Mouse (Mus musculus) embryonic facial prominence, embryonic 13.5 days (tissue): ENCODE measurements around the gene Pex19. TPM values are rescaled to one million over a fixed set of nuclear protein-coding genes. Genes with fewer than 3 reads are reported as not detected.

Experiments used
- ATAC-seq: fragments of 200-750 bp; cut with Nextera tagmentation; 2 replicates; pipeline ENCODE4 v1.8.0; 2017; ENCODE audit warnings: low read depth; ENCODE audit not compliant: insufficient number of reproducible peaks, insufficient read depth, low FRiP score, low TSS enrichment
- H3K27ac ChIP-seq: fragments of 300-500 bp; sonication (generic); 2 replicates; pipeline ENCODE4 v1.5.1; 2015; ENCODE audit warnings: moderate library complexity, mild to moderate bottlenecking, inconsistent platforms
- H3K27me3 ChIP-seq: fragments of 300-500 bp; sonication (generic); 2 replicates; pipeline ENCODE4 v1.6.1; 2015; ENCODE audit warnings: mild to moderate bottlenecking, inconsistent platforms
- H3K36me3 ChIP-seq: fragments of 300-500 bp; sonication (generic); 2 replicates; pipeline ENCODE4 v1.6.1; 2015; ENCODE audit warnings: mild to moderate bottlenecking, inconsistent platforms
- H3K4me1 ChIP-seq: fragments of 300-500 bp; sonication (generic); 2 replicates; pipeline ENCODE4 v1.6.1; 2015; ENCODE audit warnings: inconsistent platforms
- H3K4me2 ChIP-seq: fragments of 300-500 bp; sonication (generic); 2 replicates; pipeline ENCODE4 v1.6.1; 2015; ENCODE audit warnings: moderate library complexity, mild to moderate bottlenecking, inconsistent platforms
- H3K4me3 ChIP-seq: fragments of 300-500 bp; sonication (generic); 2 replicates; pipeline ENCODE4 v1.5.1; 2015; ENCODE audit warnings: mild to moderate bottlenecking, inconsistent platforms
- H3K9ac ChIP-seq: fragments of 300-500 bp; sonication (generic); 2 replicates; pipeline ENCODE4 v1.6.1; 2015; ENCODE audit warnings: mild to moderate bottlenecking, inconsistent platforms
- H3K9me3 ChIP-seq: fragments of 300-500 bp; sonication (generic); 2 replicates; pipeline ENCODE4 v1.6.1; 2016; ENCODE audit warnings: inconsistent platforms
- WGBS: fragments of 180-500 bp; shearing (Covaris S2); methylation state at CpG from one replicate; pipeline ENCODE4 v1.1.7; 2015; ENCODE audit warnings: mixed read lengths; 5-methylcytosine and 5-hydroxymethylcytosine counted together
- polyA plus RNA-seq: library from polyadenylated mRNA; unstranded; fragments of >200 nt; fragmentation: Nextera tagmentation; extraction: Ambion mirVana; gene quantifications from 2 replicates; pipeline ENCODE4 v1.2.1, GENCODE M21; 2015

The Pex19 gene
- polyA plus RNA-seq, 1 experiment from 2014 or later = 152 TPM

GRCm38 (mm10) chr1:172160508-172160907 lies 34.0 kb downstream of the Pex19 start:
- no peak overlapping the region for H3K9ac ChIP-seq
- no peak for ATAC-seq
- no peaks in the 10 kb centered on the region for H3K4me1 ChIP-seq
- no peak overlapping the region for H3K27ac ChIP-seq
- no peak overlapping the region for H3K4me2 ChIP-seq
- H3K36me3 ChIP-seq = peaks cover 18% of the 10 kb centered on the region
- no peak overlapping the region for H3K4me3 ChIP-seq
- no peaks in the 10 kb centered on the region for H3K27me3 ChIP-seq
- H3K9me3 ChIP-seq = no peaks in the 10 kb centered on the region

- no peak for ATAC-seq
- Histone ChIP-seq H3K9ac (no peak overlapping the region), H3K9me3 (no peaks in the 10 kb centered on the region), H3K4me1 (no peaks in the 10 kb centered on the region), H3K4me3 (no peak overlapping the region), H3K4me2 (no peak overlapping the region), H3K27ac (no peak overlapping the region), H3K27me3 (no peaks in the 10 kb centered on the region), H3K36me3 (peaks cover 20% of the 10 kb centered on the region)
- WGBS = 90% methylated on average over 1 of the region's 1 CpGs
Observed at GRCm38 (mm10) chr1:172162009-172162408, 35.5 kb downstream of the Pex19 start.

- no peaks in the 10 kb centered on the region for H3K27me3 ChIP-seq
- H3K4me2 ChIP-seq = no peak overlapping the region
- H3K9ac ChIP-seq = no peak overlapping the region
- no peaks in the 10 kb centered on the region for H3K4me1 ChIP-seq
- H3K9me3 ChIP-seq = no peaks in the 10 kb centered on the region
- no peak overlapping the region for H3K27ac ChIP-seq
- H3K36me3 ChIP-seq = peaks cover 29% of the 10 kb centered on the region
- H3K4me3 ChIP-seq = no peak overlapping the region
- ATAC-seq = no peak
- WGBS = 66% methylated on average over 6 of the region's 6 CpGs
Observed at GRCm38 (mm10) chr1:172162959-172163358, 36.4 kb downstream of the Pex19 start.

GRCm38 (mm10) chr1:172167911-172168310 lies 41.4 kb downstream of the Pex19 start:
- Histone ChIP-seq H3K27ac (no peak overlapping the region), H3K36me3 (peaks cover 75% of the 10 kb centered on the region), H3K9me3 (no peaks in the 10 kb centered on the region), H3K4me3 (no peak overlapping the region), H3K27me3 (no peaks in the 10 kb centered on the region), H3K9ac (no peak overlapping the region), H3K4me2 (no peak overlapping the region), H3K4me1 (no peaks in the 10 kb centered on the region)
- ATAC-seq = no peak
- WGBS = 87% methylated on average over 5 of the region's 5 CpGs

- 92% methylated on average over 5 of the region's 5 CpGs for WGBS
- no peaks in the 10 kb centered on the region for H3K27me3 ChIP-seq
- H3K4me2 ChIP-seq = no peak overlapping the region
- H3K36me3 ChIP-seq = peaks cover 94% of the 10 kb centered on the region
- H3K9me3 ChIP-seq = no peaks in the 10 kb centered on the region
- no peak for ATAC-seq
- H3K27ac ChIP-seq = no peak overlapping the region
- no peaks in the 10 kb centered on the region for H3K4me1 ChIP-seq
- no peak overlapping the region for H3K9ac ChIP-seq
- no peak overlapping the region for H3K4me3 ChIP-seq
Observed at GRCm38 (mm10) chr1:172169809-172170208, 43.3 kb downstream of the Pex19 start.

- Histone ChIP-seq H3K4me1 (no peaks in the 10 kb centered on the region), H3K27me3 (no peaks in the 10 kb centered on the region), H3K4me2 (no peak overlapping the region), H3K4me3 (no peak overlapping the region), H3K9ac (no peak overlapping the region), H3K9me3 (no peaks in the 10 kb centered on the region), H3K36me3 (peaks cover 91% of the 10 kb centered on the region), H3K27ac (no peak overlapping the region)
- no peak for ATAC-seq
- 94% methylated on average over 21 of the region's 21 CpGs for WGBS
Observed at GRCm38 (mm10) chr1:172172381-172172780, 45.8 kb downstream of the Pex19 start.

GRCm38 (mm10) chr1:172173181-172173580 lies 46.6 kb downstream of the Pex19 start:
- WGBS = 82% methylated on average over 5 of the region's 5 CpGs
- no peak for ATAC-seq
- Histone ChIP-seq H3K36me3 (peaks cover 91% of the 10 kb centered on the region), H3K9ac (no peak overlapping the region), H3K27me3 (no peaks in the 10 kb centered on the region), H3K27ac (no peak overlapping the region), H3K4me1 (no peaks in the 10 kb centered on the region), H3K4me2 (no peak overlapping the region), H3K9me3 (no peaks in the 10 kb centered on the region), H3K4me3 (no peak overlapping the region)

- Histone ChIP-seq H3K4me3 (no peak overlapping the region), H3K27me3 (no peaks in the 10 kb centered on the region), H3K4me2 (no peak overlapping the region), H3K4me1 (no peaks in the 10 kb centered on the region), H3K9me3 (no peaks in the 10 kb centered on the region), H3K9ac (no peak overlapping the region), H3K27ac (no peak overlapping the region), H3K36me3 (peaks cover 85% of the 10 kb centered on the region)
- ATAC-seq = no peak
- 88% methylated on average over 7 of the region's 7 CpGs for whole genome bisulfite sequencing
Observed at GRCm38 (mm10) chr1:172177791-172178190, 51.2 kb downstream of the Pex19 start.

- Histone ChIP-seq H3K4me3 (no peak overlapping the region), H3K9ac (no peak overlapping the region), H3K9me3 (no peaks in the 10 kb centered on the region), H3K4me2 (no peak overlapping the region), H3K4me1 (no peaks in the 10 kb centered on the region), H3K36me3 (peaks cover 76% of the 10 kb centered on the region), H3K27me3 (no peaks in the 10 kb centered on the region), H3K27ac (no peak overlapping the region)
- no peak for ATAC-seq
- 78% methylated on average over 7 of the region's 7 CpGs for WGBS
Observed at GRCm38 (mm10) chr1:172179102-172179501, 52.5 kb downstream of the Pex19 start.

- Histone ChIP-seq H3K27me3 (no peaks in the 10 kb centered on the region), H3K9ac (no peak overlapping the region), H3K27ac (no peak overlapping the region), H3K36me3 (peaks cover 69% of the 10 kb centered on the region), H3K9me3 (no peaks in the 10 kb centered on the region), H3K4me3 (no peak overlapping the region), H3K4me2 (no peak overlapping the region), H3K4me1 (no peaks in the 10 kb centered on the region)
- ATAC-seq = no peak
- 65% methylated on average over 4 of the region's 4 CpGs for WGBS
Observed at GRCm38 (mm10) chr1:172180881-172181280, 54.3 kb downstream of the Pex19 start.

GRCm38 (mm10) chr1:172181777-172182176 lies 55.2 kb downstream of the Pex19 start:
- H3K9me3 ChIP-seq = no peaks in the 10 kb centered on the region
- H3K9ac ChIP-seq = no peak overlapping the region
- H3K4me3 ChIP-seq = no peak overlapping the region
- H3K27ac ChIP-seq = no peak overlapping the region
- no peaks in the 10 kb centered on the region for H3K27me3 ChIP-seq
- H3K36me3 ChIP-seq = peaks cover 71% of the 10 kb centered on the region
- no peak for ATAC-seq
- H3K4me1 ChIP-seq = no peaks in the 10 kb centered on the region
- H3K4me2 ChIP-seq = no peak overlapping the region
- WGBS = 93% methylated on average over 3 of the region's 3 CpGs

GRCm38 (mm10) chr1:172183056-172183455 lies 56.5 kb downstream of the Pex19 start:
- WGBS = 94% methylated on average over 6 of the region's 6 CpGs
- peaks cover 74% of the 10 kb centered on the region for H3K36me3 ChIP-seq

GRCm38 (mm10) chr1:172183915-172184314 lies 57.4 kb downstream of the Pex19 start:
- H3K36me3 ChIP-seq = peaks cover 74% of the 10 kb centered on the region

More at GRCm38 (mm10) chr1:172183056-172183455, 56.5 kb downstream of the Pex19 start:
- Histone ChIP-seq H3K27me3 (no peaks in the 10 kb centered on the region), H3K4me1 (no peaks in the 10 kb centered on the region), H3K27ac (no peak overlapping the region), H3K9ac (no peak overlapping the region), H3K4me3 (no peak overlapping the region), H3K9me3 (no peaks in the 10 kb centered on the region), H3K4me2 (no peak overlapping the region)
- ATAC-seq = no peak

More at GRCm38 (mm10) chr1:172183915-172184314, 57.4 kb downstream of the Pex19 start:
- H3K27ac ChIP-seq = no peak overlapping the region
- H3K27me3 ChIP-seq = no peaks in the 10 kb centered on the region
- no peaks in the 10 kb centered on the region for H3K9me3 ChIP-seq
- H3K4me2 ChIP-seq = no peak overlapping the region
- no peak overlapping the region for H3K4me3 ChIP-seq
- no peak for ATAC-seq
- no peak overlapping the region for H3K9ac ChIP-seq
- no peaks in the 10 kb centered on the region for H3K4me1 ChIP-seq
